Mouse (Mus musculus): ENCODE measurements around the gene Cidec.
A peak's percentile ranks its signal among the peaks of the same experiment; 100 is the strongest.

Cidec gene

DNA sequence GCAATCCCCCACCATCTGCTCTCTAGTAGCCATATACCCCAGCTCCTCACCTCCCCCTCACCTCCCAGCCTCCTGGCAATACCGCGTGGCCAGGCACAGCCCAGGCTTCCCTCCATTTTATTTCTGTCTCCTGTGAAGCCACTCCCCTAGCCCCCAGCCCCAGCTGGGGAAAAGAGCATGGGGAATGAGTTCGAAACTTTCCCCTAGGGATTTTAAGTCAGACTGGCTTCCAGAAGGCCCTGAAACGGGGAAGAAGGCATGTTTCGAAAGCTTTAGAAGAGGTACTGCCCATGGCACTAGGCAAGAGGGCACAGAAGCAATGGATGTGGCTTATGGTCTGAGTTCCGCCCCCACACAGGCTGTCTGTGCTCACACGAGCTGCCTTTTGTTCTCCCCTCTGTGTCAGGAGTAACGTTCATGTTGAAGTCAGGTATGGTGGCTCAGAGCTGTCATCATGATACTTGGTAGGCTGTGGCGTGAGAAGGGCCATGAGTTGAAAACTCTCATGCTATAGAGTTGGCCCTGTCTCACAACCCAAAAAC lies at the start of gene Cidec:
TSS of gene Cidec (minus strand) at position 97 of the 542 bp plus-strand sequence.
- no peak for DNase-seq (ENCODE audit: low spot score in 2 of 2)

DNA sequence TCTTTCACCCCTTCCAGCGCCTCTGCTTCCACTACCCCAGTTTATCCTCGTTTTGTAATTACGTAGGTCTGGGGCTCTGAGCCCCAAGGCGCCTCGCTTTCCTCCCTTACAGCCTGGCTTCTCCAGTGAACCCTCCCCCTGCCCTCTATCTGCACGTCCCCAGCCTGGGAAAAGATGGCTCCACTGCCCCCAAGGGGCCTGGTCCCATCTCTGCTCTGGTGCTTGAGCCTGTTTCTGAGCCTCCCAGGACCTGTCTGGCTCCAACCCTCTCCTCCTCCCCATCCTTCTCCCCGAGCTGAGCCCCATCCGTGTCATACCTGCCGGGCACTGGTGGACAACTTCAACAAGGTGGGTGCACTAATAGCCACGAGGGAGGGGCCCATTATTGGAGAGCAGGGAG lies 48.2 kb upstream of the Cidec start:
- no peak for DNase-seq (ENCODE audit: low spot score in 2 of 2)

DNA sequence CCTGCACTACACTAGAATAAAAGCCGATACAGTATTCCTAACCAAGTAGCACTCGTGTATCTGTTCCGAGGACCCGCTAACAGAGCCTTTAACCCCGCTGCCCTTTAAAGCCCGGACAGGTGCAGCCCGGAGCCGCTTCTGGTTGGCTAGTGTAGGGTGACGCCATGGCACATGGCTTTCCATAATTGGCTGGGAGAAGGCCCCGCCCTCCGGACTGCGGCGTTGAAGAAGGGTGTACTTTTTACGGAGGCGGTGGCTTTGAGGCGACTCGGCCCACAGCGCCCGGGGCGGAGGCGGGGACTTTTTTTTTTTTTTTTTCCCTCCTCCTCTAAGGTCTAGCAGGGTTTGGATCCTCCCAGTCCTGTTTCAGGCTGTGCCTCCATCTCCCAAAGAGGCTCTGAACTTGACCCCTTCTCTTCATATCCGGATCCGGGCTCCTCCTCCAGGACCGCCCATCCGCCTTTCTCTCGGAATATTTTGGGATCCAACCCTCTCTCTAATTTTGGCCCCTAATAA lies 47.6 kb upstream of the Cidec start, which contains the start of gene Creld1:
TSS of gene Creld1 (plus strand) at position 198 of the 516 bp plus-strand sequence.
- peak; percentile 82 to 85 for DNase-seq (ENCODE audit: low spot score in 2 of 2)

DNA sequence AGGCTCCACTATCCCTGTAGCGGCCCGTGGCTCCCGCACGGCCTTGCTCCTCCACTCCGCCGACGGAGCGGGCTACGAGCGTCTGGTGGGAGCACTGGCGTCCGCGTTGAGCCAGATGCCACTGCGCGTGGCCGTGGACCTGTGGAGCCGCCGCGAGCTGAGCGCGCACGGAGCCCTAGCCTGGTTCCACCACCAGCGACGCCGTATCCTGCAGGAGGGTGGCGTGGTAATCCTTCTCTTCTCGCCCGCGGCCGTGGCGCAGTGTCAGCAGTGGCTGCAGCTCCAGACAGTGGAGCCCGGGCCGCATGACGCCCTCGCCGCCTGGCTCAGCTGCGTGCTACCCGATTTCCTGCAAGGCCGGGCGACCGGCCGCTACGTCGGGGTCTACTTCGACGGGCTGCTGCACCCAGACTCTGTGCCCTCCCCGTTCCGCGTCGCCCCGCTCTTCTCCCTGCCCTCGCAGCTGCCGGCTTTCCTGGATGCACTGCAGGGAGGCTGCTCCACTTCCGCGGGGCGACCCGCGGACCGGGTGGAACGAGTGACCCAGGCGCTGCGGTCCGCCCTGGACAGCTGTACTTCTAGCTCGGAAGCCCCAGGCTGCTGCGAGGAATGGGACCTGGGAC lies 47.0 kb upstream of the Cidec start:
- DNase-seq (ENCODE audit: low spot score in 2 of 2), result peak in 1 of 2 experiments; percentile 22

DNA sequence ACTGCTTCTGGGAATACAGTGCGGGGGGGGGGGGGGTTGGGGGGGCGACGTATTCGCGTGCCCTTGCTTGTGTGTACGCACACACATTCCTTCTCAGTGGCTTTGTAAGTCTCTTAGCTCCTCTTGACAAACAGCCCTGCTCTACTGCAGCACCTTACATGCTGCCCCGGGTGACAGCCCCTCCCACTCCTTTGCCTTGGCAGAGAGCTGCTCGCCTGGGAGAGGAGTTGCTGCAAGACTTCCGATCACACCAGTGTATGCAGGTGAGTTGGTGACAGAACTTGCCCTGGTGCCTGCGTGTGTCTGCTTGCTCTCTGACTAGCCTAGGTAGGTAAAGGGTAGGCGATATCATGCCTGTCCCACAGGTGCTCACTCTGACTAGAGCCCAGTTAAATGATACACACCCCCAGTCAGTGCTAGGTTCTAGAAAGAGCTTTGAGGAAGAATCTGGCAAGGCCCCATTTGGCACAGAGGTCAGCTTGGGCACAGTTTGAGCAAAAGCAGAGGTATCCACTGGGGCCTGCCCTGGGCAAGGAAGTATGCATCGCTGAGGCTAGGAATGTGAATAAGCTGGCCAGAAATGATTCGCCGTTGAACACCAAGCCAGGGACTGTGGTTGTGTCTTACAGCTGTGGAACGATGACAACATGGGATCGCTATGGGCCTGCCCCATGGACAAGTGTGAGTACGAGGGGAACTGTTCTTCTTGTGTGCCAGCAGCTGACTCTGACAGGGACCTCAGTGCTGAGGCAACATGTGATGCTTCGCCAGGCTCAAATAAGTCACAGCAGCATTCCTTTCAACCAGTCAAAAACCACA lies 45.2 kb upstream of the Cidec start:
- no peak for DNase-seq (ENCODE audit: low spot score in 2 of 2)

DNA sequence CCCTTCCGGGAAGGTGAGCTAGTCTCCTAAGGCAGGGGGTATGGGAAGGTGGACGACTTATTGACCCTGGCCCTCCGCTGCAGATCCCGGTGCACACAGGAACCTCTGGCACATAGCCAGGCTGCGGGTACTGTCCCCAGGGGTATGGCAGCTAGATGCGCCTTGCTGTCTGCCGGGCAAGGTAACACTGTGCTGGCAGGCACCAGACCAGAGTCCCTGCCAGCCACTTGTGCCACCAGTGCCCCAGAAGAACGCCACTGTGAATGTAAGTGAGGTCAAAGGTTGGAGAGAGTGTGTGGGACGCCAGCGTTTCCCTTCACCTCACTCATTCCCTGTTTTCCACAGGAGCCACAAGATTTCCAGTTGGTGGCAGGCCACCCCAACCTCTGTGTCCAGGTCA lies 43.3 kb upstream of the Cidec start:
- DNase-seq (ENCODE audit: low spot score in 2 of 2), result no peak

DNA sequence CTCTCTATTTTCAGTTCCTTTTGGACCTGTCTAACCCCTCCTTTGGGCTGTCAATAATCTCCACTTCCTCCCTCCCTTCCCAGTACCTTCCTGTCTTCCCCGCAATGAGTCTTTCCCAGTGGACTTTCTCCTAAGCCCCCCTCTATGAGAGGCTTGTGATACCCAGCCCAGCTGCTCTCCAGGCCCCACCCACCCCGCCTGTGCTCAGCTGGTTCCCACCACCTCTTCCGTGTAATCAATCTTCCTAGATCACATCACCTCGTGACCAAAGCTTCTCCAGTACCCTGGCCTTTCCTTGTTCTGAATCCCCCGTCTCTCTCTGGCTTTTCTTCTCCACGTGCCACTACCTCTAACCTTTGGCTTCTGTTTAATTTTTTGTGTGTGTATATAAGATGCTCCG lies 41.8 kb upstream of the Cidec start:
- no peak for DNase-seq (ENCODE audit: low spot score in 2 of 2)

DNA sequence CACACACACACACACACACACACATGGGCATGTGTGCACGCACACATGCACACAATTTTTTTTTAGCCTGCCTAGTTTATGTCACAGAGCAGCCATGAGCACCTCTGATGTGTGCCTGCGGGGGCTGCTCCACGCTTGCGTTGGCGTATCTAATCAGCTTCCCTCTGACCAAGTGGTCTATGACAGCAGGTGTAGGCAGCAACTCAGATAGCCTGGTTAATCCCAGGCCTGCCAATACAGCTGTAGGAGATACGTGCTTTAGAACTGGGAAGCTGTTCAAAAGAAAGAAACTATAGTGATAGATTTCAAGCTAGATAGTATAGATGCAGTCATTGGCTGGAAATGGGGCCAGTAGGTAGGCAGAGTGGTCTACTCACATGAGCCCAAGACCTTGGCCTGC lies 38.2 kb upstream of the Cidec start:
- no peak for DNase-seq (ENCODE audit: low spot score in 2 of 2)

DNA sequence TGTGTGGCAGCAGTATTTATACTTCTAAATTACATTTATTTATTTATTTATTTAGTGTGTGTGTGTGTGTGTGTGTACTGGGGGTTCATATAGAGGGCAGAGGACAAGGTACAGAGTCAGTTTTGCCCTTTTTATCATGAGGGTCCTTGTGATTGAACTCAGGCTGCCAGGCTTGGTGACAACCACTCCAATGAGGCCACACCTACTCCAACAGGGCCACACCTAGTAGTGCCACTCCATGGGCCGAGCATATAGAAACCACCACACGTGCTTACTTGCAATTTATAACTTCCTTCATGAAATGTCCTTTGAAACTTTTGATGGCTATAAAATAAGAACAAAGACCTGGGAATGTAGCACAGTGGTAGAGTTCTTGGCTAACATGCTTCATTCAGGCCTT lies 37.7 kb upstream of the Cidec start:
- no peak for DNase-seq (ENCODE audit: low spot score in 2 of 2)

DNA sequence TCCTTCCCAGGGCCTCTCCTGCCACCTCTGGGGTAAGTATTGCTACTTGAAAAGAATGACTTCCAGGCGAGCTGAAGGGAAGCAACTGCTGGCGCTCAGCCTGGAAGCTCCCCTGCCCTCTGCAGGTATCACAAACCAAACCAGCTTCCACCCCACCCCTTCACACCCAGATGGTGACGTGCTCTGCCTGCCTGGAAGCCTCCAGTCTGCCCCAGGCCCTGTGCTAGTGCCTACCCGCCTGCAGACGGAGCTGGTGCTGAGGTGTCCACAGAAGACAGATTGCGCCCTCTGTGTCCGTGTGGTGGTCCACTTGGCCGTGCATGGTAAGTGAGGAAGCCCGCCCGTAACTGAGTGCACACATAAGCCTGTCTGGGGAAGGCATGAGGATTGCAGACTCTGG lies 36.5 kb upstream of the Cidec start:
- no peak for DNase-seq (ENCODE audit: low spot score in 2 of 2)

DNA sequence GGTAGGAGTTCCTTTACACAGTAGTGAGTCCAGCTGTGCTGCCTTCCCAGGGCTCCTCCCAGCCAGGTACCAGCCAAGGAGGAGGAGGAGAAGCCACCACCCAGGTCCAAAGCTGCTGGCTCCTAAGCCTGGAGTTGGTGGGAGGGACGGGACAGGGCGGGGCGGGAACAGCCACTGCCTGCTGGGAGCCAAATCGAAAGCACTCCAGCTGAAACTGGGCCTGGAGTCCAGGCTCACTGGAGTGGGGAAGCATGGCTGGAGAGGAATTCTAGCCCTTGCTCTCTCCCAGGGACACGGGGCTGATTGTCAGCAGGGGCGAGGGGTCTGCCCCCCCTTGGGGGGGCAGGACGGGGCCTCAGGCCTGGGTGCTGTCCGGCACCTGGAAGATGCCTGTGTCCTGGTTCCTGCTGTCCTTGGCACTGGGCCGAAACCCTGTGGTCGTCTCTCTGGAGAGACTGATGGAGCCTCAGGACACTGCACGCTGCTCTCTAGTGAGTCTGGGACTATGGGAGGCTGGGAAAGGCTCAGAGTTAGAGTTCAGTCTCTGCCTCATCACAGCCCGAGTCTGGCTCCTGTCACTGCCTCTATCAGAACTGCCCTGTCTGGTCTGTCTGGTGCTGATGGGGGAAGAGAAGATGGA lies 35.9 kb upstream of the Cidec start, which contains the start of gene Il17rc:
TSS of gene Il17rc (plus strand) at position 131 of the 640 bp plus-strand sequence.
- no peak for DNase-seq (ENCODE audit: low spot score in 2 of 2)

DNA sequence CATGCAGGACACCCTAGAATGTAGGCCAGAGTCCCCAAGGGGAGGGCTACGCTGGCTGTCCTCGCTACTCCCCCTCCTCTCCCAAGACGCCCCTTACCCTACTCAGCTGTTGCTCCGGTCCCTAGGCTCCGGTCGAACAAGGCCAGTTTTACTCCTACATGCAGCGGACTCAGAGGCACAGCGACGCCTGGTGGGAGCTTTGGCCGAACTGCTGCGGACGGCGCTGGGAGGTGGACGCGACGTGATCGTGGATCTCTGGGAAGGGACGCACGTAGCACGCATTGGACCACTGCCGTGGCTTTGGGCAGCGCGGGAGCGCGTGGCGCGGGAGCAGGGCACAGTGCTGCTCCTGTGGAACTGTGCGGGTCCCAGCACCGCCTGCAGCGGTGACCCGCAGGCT lies 33.9 kb upstream of the Cidec start:
- peak; percentile 36 to 64 for DNase-seq (ENCODE audit: low spot score in 2 of 2)

DNA sequence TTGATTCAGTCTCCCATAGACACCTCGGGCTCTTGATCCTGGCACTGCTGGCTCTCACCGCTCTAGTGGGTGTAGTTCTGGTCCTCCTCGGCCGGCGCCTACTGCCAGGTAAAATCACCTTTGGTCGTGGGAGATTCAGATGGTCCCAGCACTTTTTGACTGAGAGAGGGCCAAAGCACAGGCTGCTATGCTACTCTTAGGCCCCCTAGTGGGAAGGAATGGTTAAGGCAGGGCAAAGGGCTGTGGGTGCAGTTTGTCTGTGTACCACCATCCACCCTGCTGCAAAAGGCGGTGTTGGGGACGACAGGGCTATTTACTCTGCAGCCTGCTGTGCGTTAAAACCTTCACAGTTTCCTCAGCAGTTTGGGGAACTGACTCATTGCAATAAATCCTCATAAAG lies 33.5 kb upstream of the Cidec start:
- DNase-seq (ENCODE audit: low spot score in 2 of 2), result peak; percentile 32 to 66

DNA sequence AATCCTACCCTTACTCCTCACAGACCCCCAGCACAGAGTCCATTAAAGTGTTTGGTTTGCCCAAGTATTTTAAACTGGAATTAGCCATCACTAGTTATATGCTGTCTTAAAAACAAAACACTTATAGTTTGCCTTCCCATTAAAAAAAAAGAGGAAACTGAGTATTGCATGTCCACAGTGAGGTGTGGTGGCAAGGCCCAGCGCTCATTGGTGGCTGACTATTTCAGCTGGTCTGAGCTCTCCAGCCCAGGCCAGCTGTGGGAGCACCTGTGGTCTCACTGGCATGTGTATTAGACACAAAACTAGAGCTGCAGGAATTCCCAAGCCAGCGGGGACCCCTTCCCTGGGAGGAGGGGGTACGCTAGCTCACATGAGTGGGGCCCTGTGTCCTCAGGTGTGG lies 33.0 kb upstream of the Cidec start:
- no peak for DNase-seq (ENCODE audit: low spot score in 2 of 2)

DNA sequence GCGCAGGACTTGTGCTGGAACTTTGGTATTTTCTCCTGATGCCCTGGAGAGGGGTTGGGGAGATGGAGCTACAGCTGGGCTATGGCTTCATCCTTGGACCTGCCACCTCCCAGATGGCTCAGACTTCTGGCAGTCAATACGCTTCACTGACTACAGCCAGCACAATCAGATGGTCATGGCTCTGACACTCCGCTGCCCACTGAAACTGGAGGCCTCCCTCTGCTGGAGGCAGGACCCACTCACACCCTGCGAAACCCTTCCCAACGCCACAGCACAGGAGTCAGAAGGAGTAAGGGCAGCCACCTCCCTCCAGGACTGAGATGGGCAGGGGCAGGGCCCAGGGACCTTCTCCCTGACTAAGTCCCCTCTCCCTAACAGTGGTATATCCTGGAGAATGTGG lies 30.0 kb upstream of the Cidec start:
- no peak for DNase-seq (ENCODE audit: low spot score in 2 of 2)

DNA sequence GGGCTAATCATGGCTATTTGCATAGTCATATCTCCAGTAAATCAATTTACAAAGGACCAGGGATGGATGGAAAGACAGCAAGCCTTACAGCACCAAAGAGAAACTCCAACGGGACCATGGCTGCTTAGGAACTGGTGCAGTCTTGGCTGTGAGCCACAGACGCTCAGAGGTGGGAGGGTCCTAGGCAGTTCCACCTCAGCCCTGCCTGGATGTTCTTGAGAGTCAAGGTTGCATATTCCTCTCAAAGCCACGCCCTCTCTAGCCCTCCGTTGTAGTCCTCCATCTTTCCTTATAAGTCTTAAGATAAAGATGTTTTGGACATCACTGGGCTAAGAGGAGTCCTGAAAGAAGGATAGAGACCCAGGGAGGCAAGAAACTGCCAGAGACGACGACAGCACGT lies 28.5 kb upstream of the Cidec start:
- no peak for DNase-seq (ENCODE audit: low spot score in 2 of 2)

DNA sequence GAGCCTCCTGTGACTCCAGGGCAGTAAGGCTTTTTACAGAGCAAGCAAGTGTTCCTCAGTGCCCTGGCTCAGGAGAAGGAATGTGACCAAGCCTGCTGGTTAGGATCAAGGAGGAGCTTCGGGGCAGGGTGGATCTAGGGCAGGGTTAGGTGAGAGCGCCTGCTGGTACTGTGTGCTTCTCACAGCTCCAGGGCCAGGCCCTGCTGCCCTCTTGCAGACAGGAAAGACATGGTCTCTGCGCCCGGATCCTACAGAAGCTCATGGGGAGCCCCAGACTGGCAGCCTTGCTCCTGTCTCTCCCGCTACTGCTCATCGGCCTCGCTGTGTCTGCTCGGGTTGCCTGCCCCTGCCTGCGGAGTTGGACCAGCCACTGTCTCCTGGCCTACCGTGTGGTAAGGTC lies 23.1 kb upstream of the Cidec start:
- DNase-seq (ENCODE audit: low spot score in 2 of 2), result no peak

DNA sequence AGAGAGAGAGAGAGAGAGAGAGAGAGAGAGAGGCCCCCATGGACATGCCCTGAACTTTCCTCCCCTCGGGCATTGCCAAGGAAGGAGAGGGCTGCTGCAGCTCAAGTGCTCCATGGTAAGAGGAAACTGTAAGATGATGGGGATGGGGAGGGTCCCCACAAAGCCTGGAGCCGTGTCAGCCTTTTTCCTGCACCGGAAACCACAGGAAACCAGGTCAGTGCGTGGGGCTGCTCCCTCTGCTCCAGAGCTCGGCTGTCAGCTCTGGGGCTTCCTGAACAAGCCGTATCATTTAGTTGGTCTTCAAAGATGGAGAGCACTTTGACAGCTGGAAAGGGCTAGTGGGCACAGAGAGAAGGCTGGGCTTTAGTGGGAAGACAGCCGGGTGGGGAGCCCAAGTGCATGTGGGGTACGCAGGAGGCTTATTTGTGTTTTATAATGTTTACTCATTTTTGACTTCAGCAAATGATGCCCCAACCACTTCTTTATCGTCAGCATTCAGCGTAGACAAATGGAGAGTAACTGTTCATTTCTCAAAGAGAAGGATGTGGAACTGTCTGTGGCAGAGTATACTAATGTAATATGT lies 22.5 kb upstream of the Cidec start, which contains the start of gene Il17re:
TSS of gene Il17re (plus strand) at position 533 of the 583 bp plus-strand sequence.
- no peak for DNase-seq (ENCODE audit: low spot score in 2 of 2)

DNA sequence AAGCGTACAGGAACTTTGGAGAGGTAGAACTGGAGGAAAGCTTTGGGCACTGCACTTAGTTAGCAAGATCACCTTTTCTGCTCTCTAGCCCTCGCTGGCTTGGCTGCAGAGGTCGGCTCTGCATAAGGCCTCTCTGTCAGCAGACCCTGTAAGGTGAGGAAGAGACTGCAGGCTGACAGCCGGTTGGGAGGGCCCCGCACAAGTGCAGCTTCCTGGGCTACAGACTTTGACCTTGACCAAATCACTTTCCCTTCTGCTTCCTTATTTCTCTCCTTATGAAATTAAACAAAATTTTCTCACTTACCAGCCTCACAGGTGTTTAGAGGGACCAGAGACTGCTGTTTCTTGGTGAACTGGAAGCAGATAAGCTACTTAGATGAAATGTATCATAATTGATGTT lies 19.4 kb upstream of the Cidec start:
- no peak for DNase-seq (ENCODE audit: low spot score in 2 of 2)

DNA sequence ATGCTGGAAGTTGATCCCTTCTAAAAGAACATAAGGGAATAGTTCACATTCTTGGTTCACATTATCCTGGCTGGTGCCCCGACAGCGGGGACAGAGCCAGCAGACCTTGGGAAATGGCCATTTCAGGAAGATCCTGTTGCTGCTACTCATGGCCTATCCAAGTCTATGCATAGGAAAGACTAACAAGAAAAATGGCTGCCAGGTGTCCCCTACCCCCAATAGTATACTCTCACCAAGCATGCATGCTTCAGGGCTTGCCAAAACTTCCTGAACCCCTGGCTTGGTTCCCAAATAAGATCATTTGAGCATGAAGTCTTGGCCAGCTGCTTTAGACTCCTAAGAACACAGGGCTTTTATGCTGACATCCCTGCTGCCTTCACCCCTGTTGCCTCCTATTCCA lies 16.3 kb upstream of the Cidec start:
- no peak for DNase-seq (ENCODE audit: low spot score in 2 of 2)

DNA sequence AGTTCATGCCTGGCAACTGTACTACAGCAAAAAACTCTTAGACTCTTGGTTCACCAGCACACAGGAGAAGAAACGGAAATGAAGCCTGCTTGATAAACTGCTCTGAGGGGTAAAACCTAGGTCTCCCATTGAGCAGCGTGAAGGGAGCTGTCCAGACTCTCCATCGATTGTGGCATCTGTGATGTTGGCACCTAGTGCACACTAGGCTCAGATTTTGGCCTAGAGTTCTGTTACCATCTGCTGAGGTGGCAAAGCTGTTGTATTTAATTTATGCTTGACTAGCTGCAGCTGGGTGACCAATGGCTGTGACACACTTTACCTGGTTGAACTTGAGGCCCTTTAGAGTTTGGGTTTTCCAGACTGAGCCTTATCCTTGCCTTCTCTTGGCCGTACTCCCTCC lies 12.1 kb upstream of the Cidec start:
- no peak for DNase-seq (ENCODE audit: low spot score in 2 of 2)

All from spleen, postnatal 14 days (tissue).